ENCODE assay signal across 14 mouse cellular contexts in the genomic region with DNA sequence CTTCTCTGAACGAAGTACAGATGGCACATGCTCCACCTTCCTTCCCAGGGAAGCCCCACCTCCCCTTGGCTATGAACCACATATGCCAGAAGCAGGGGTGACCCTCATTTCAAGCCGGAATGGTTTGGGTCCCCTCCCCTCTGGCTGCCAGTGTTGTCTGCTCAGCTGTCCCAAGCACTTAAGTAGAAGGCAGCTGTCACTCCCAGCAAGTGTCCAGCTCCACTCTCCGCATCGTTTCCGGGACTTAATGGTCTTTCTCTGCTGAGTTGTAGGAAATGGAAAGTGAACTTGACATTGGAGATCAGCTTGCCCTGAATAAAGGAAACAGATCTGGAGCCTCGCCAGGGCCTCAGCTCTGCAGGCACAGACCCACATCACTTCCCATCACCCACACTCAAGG. TPM values are rescaled to one million over a fixed set of nuclear protein-coding genes. Genes with fewer than 3 reads are reported as not detected.
DNase-seq lines count a peak whose midpoint lies in the region; TF ChIP-seq lines count a peak whose summit lies in the region.
"Had no signal": no experiment of that assay in that cellular context is flagged by ENCODE, and none has a peak within 500 bp of the region (broad histone marks: within the 10 kb centered on the region; RNA-seq: fewer than 3 reads in every experiment).

No protein-coding gene starts in this region.

- H3K9ac ChIP-seq in liver, adult 2 months (ENCODE audit: low read depth, low read length), result no peak overlapping the region

- no peak overlapping the region for H3K4me3 ChIP-seq in liver, adult 2 months (ENCODE audit: insufficient read depth, low read depth, low read length)
- H3K4me3 ChIP-seq in myocyte, result no peak overlapping the region

- H3ac ChIP-seq in myocyte (ENCODE audit: control insufficient read depth, insufficient read length), result no peak overlapping the region

- H3K79me2 ChIP-seq in liver, adult 2 months (ENCODE audit: control insufficient read depth, insufficient read depth, low read length), result no peaks in the 10 kb centered on the region
- H3K79me2 ChIP-seq in myocyte (ENCODE audit: control insufficient read depth, insufficient read depth), result no peaks in the 10 kb centered on the region

- no peaks in the 10 kb centered on the region for H3K36me3 ChIP-seq in liver, adult 2 months (ENCODE audit: control insufficient read depth, insufficient read depth, low read length)
- no peaks in the 10 kb centered on the region for H3K36me3 ChIP-seq in myocyte (ENCODE audit: control insufficient read depth, insufficient read depth)

- peak overlapping the region; percentile 46 for H3K4me2 ChIP-seq in myocyte (ENCODE audit: low read depth)

- WGBS in liver, adult 2 months, result 56% methylated on average over 6 of the region's 6 CpGs

- H3K4me1 ChIP-seq in liver, adult 2 months (ENCODE audit: control insufficient read depth, insufficient read depth, low read length), result no peaks in the 10 kb centered on the region

- no peak for TF ChIP-seq POLR2A in liver, adult 2 months (IDR thresholded peaks at IDR 0.05; ENCODE audit: extremely low read depth, insufficient read depth, low read length)
- no peak for TF ChIP-seq POLR2A in myocyte (IDR thresholded peaks at IDR 0.05; ENCODE audit: insufficient read length, low read depth)

- peak; percentile 48 to 62 for DNase-seq in cerebellum, postnatal 14 days
- no peak for DNase-seq in cerebellum, adult 18-20 months
- DNase-seq in liver, adult 2 months (ENCODE audit: extremely low read depth, low read depth, low spot score), result peak; percentile 12
- no peak for DNase-seq in liver
- DNase-seq in kidney, adult 9 months, result peak; percentile 39
- no peak for DNase-seq in ovary, postnatal 14 days (ENCODE audit: low spot score)
- DNase-seq in layer of hippocampus, adult 11-12 months (ENCODE audit: low spot score), result no peak
- DNase-seq: right cerebral cortex, postnatal 14 days had no signal

- no peak for TF ChIP-seq CTCF in liver, adult 2 months (IDR thresholded peaks at IDR 0.05; ENCODE audit: low read depth, low read length)

- H3K27me3 ChIP-seq in liver, adult 2 months (ENCODE audit: control insufficient read depth, insufficient read depth, low read length), result no peaks in the 10 kb centered on the region
- H3K27me3 ChIP-seq in myocyte (ENCODE audit: control insufficient read depth, insufficient read depth, insufficient read length), result no peaks in the 10 kb centered on the region

- H3K27ac ChIP-seq in liver, adult 2 months (replicated peaks; ENCODE audit: insufficient read depth, low read depth, low read length), result no peak overlapping the region
- H3K27ac ChIP-seq: macrophage; stomach, postnatal 0 days had no signal

TF ChIP-seq in myocyte, 11 proteins besides CTCF, POLR2A, EP300 and RAD21:
- TF ChIP-seq CEBPB (IDR thresholded peaks at IDR 0.05; ENCODE audit: insufficient read depth, poor library complexity, severe bottlenecking), result no peak
- peak; percentile 77 to 95 (median 82) for TF ChIP-seq MYOD1 (IDR thresholded peaks at IDR 0.05; ENCODE audit: control insufficient read depth in 1 of 3, insufficient read length in 2 of 3, low read depth in 2 of 3)
- peak; percentile 73 for TF ChIP-seq TCF12 (IDR thresholded peaks at IDR 0.05; ENCODE audit: insufficient read depth, poor library complexity, severe bottlenecking)
- TF ChIP-seq REST (IDR thresholded peaks at IDR 0.05; ENCODE audit: insufficient read depth, insufficient read length), result no peak
- no peak for TF ChIP-seq E2F4 (IDR thresholded peaks at IDR 0.05; ENCODE audit: insufficient read depth)
- TF ChIP-seq MYOG (IDR thresholded peaks at IDR 0.05; ENCODE audit: control insufficient read depth in 1 of 3, insufficient read depth in 1 of 3, insufficient read length in 2 of 3, low read depth in 2 of 3), result peak; percentile 48 to 93 (median 59)
- TF ChIP-seq TCF3 (IDR thresholded peaks at IDR 0.05; ENCODE audit: insufficient read length, low read depth), result peak; percentile 57
- no peak for TF ChIP-seq MAX (IDR thresholded peaks at IDR 0.05; ENCODE audit: low read depth)

RNA-seq across cellular contexts. Expression of gene Fcnb, which starts 53.9 kb away (rescaled TPM):
- total RNA-seq in liver, adult 2 months (2014; rRNA removed), result not detected in 2 replicates
- not detected in 2 replicates for polyA plus RNA-seq in liver, adult 2 months (2012; rRNA removed)
- polyA plus RNA-seq in myocyte (2012; fragmentation: generic; extraction: Trizol), result not detected
- total RNA-seq: heart, postnatal 10 days; left cerebral cortex, adult 8-10 months had no signal
- polyA plus RNA-seq: frontal cortex, adult 2 months had no signal

RNA-seq across cellular contexts. Expression of gene Olfm1, which starts 54.2 kb away (rescaled TPM):
- total RNA-seq in liver, adult 2 months (2014; rRNA removed), result 1.5 and 1.7 TPM in 2 replicates
- polyA plus RNA-seq in liver, adult 2 months (2012; rRNA removed), result 2.6 and 3.4 TPM in 2 replicates
- 57.5 TPM for polyA plus RNA-seq in myocyte (2012; fragmentation: generic; extraction: Trizol)

Comparison
In these comparisons a context has a peak if more than half of its experiments do, and no peak if none do; other contexts are left out.
1. DNase-seq: peak in cerebellum, postnatal 14 days (2 of 2), liver, adult 2 months (single experiment) and kidney, adult 9 months (single experiment); none in cerebellum, adult 18-20 months (0 of 2), liver (single experiment), ovary, postnatal 14 days (single experiment) and layer of hippocampus, adult 11-12 months (single experiment).
2. RNA of gene Olfm1, which starts 54.2 kb away (polyA plus RNA-seq): 57.5 TPM in myocyte (single experiment); 2.6 to 3.4 TPM in liver, adult 2 months; every median in the first group is over 10 times any median in the second.